Mouse (Mus musculus) kidney, embryonic 14.5 days (tissue): ENCODE measurements at regions not wholly inside any gene's neighbourhood (a gene's known extent, or its start where the extent isn't known, plus 50 kb on each side); places are given as distances from the start of the nearest gene placed in this dataset.

Experiments used
- ATAC-seq: fragments of 200-750 bp; cut with Nextera tagmentation; 2 replicates; pipeline ENCODE4 v1.8.0; 2017; ENCODE audit warnings: moderate number of reproducible peaks, mild to moderate bottlenecking, moderate TSS enrichment, moderate library complexity; ENCODE audit not compliant: low FRiP score, low TSS enrichment
- H3K27ac ChIP-seq: fragments of 300-500 bp; sonication (generic); 2 replicates; pipeline ENCODE4 v1.5.1; 2014; ENCODE audit warnings: low read depth, mild to moderate bottlenecking, low read length, moderate library complexity, mixed read lengths
- H3K27me3 ChIP-seq: fragments of 300-500 bp; sonication (generic); 2 replicates; pipeline ENCODE4 v1.6.1; 2014; ENCODE audit warnings: mild to moderate bottlenecking, low read length; ENCODE audit not compliant: control insufficient read depth, insufficient read depth
- H3K36me3 ChIP-seq: fragments of 300-500 bp; sonication (generic); 2 replicates; pipeline ENCODE4 v1.6.1; 2014; ENCODE audit warnings: low read length, mixed read lengths; ENCODE audit not compliant: control insufficient read depth, insufficient read depth
- H3K4me1 ChIP-seq: fragments of 300-500 bp; sonication (generic); 2 replicates; pipeline ENCODE4 v1.6.1; 2014; ENCODE audit warnings: low read length, mixed read lengths; ENCODE audit not compliant: control insufficient read depth, insufficient read depth
- H3K4me2 ChIP-seq: fragments of 300-500 bp; sonication (generic); replicated peaks from 2 replicates; pipeline ENCODE4 v1.6.1; 2014; ENCODE audit warnings: low read depth, mild to moderate bottlenecking, low read length
- H3K4me3 ChIP-seq: fragments of 300-500 bp; sonication (generic); 2 replicates; pipeline ENCODE4 v1.5.1; 2014; ENCODE audit warnings: mild to moderate bottlenecking, low read length
- H3K9ac ChIP-seq: fragments of 300-500 bp; sonication (generic); 2 replicates; pipeline ENCODE4 v1.6.1; 2014; ENCODE audit warnings: low read depth, mild to moderate bottlenecking, low read length, moderate library complexity
- H3K9me3 ChIP-seq: fragments of 300-500 bp; sonication (generic); 2 replicates; pipeline ENCODE4 v1.6.1; 2016; ENCODE audit warnings: low read length; ENCODE audit not compliant: control insufficient read depth
- WGBS: fragments of 180-500 bp; shearing (Covaris S2); extraction: QIAGEN DNeasy Blood & Tissue Kit; methylation state at CpG from one replicate; pipeline ENCODE4 v1.1.7; 2014; 5-methylcytosine and 5-hydroxymethylcytosine counted together

- ATAC-seq = no peak
- H3K4me3 ChIP-seq = no peak overlapping the region
- no peaks in the 10 kb centered on the region for H3K36me3 ChIP-seq
- no peaks in the 10 kb centered on the region for H3K9me3 ChIP-seq
- H3K27me3 ChIP-seq = no peaks in the 10 kb centered on the region; the same call in 1 of the 2 replicates
- WGBS = 70% methylated on average over 5 of the region's 5 CpGs
- no peak overlapping the region for H3K4me2 ChIP-seq
- H3K9ac ChIP-seq = no peak overlapping the region
- H3K27ac ChIP-seq = no peak overlapping the region
- no peaks in the 10 kb centered on the region for H3K4me1 ChIP-seq
Observed at GRCm38 (mm10) chr15:74326661-74327060, 309.5 kb downstream of the Mroh4 start.

GRCm38 (mm10) chr15:74325543-74325942 is 310.6 kb downstream of the Mroh4 start:
- no peak for ATAC-seq
- H3K36me3 ChIP-seq = no peaks in the 10 kb centered on the region
- H3K9ac ChIP-seq = no peak overlapping the region
- whole genome bisulfite sequencing = 36% methylated on average over 9 of the region's 9 CpGs
- no peak overlapping the region for H3K4me3 ChIP-seq
- no peaks in the 10 kb centered on the region for H3K4me1 ChIP-seq
- no peak overlapping the region for H3K27ac ChIP-seq
- no peaks in the 10 kb centered on the region for H3K9me3 ChIP-seq
- no peak overlapping the region for H3K4me2 ChIP-seq
- H3K27me3 ChIP-seq = no peaks in the 10 kb centered on the region; the same call in 1 of the 2 replicates

GRCm38 (mm10) chr15:74319407-74319806 is 316.7 kb downstream of the Mroh4 start:
- H3K4me1 ChIP-seq = no peaks in the 10 kb centered on the region
- H3K27me3 ChIP-seq = no peaks in the 10 kb centered on the region; the same call in 1 of the 2 replicates
- no peak overlapping the region for H3K4me3 ChIP-seq
- H3K9ac ChIP-seq = no peak overlapping the region
- no peaks in the 10 kb centered on the region for H3K9me3 ChIP-seq
- no peak overlapping the region for H3K4me2 ChIP-seq
- WGBS = 66% methylated on average over 3 of the region's 3 CpGs
- ATAC-seq = no peak
- H3K27ac ChIP-seq = no peak overlapping the region
- H3K36me3 ChIP-seq = no peaks in the 10 kb centered on the region

- WGBS = 15% methylated on average over 3 of the region's 3 CpGs
- Histone ChIP-seq H3K27ac (no peak overlapping the region), H3K4me2 (no peak overlapping the region), H3K27me3 (no peaks in the 10 kb centered on the region; the same call in 1 of the 2 replicates), H3K9me3 (no peaks in the 10 kb centered on the region), H3K4me1 (no peaks in the 10 kb centered on the region), H3K9ac (no peak overlapping the region), H3K4me3 (no peak overlapping the region), H3K36me3 (no peaks in the 10 kb centered on the region)
- ATAC-seq = no peak
Observed at GRCm38 (mm10) chr15:74318422-74318841, 317.7 kb downstream of the Mroh4 start.

DNA sequence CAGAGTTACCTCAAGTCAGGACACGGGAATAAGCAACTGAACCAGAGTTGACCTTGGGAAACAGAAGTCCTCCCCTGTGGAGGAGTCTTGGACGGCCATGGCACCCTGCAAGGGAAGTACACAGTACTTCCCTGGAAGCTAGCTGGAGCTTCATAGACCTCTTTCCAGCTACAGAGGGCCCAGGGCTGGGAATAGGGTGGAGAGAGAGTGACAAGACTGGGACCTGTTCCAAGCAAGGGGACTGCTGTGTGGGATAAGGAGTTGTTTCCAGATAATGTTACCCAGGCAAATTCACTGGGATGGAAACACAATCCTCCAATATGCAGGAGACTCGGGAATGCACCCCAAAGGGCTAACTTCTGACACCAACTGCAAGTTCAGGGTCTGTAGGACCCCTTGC is 325.1 kb downstream of the Mroh4 start:
- H3K9me3 ChIP-seq = no peaks in the 10 kb centered on the region
- no peak for ATAC-seq
- H3K9ac ChIP-seq = no peak overlapping the region
- no peak overlapping the region for H3K4me2 ChIP-seq
- no peaks in the 10 kb centered on the region for H3K36me3 ChIP-seq
- no peaks in the 10 kb centered on the region for H3K4me1 ChIP-seq
- WGBS = 47% methylated on average over 3 of the region's 3 CpGs
- H3K4me3 ChIP-seq = no peak overlapping the region
- no peaks in the 10 kb centered on the region for H3K27me3 ChIP-seq
- no peak overlapping the region for H3K27ac ChIP-seq

DNA sequence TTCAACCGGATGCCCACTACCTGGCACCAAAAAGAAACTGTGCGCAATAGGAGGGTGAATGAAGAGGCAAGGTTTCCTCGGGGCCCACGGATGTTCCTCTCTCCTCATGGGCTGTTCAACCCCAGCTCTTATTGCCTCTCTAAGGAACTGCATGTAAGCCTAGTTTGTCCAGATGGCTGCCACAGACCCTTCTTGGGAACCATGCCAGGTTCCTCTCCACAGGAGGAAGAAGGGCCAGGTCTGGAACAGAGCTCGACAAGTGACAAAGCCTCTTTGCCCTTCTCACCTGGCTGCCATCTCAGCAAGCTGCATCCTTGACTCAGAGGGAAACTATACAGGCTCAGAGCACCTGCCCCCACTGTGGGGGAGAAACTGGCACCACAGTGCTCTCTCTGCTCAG is 329.6 kb downstream of the Mroh4 start:
- H3K9me3 ChIP-seq = no peaks in the 10 kb centered on the region
- H3K4me2 ChIP-seq = no peak overlapping the region
- no peak overlapping the region for H3K27ac ChIP-seq
- H3K27me3 ChIP-seq = no peaks in the 10 kb centered on the region
- 88% methylated on average over 5 of the region's 5 CpGs for WGBS
- no peaks in the 10 kb centered on the region for H3K36me3 ChIP-seq
- no peak overlapping the region for H3K4me3 ChIP-seq
- no peak for ATAC-seq
- H3K9ac ChIP-seq = no peak overlapping the region
- H3K4me1 ChIP-seq = no peaks in the 10 kb centered on the region

DNA sequence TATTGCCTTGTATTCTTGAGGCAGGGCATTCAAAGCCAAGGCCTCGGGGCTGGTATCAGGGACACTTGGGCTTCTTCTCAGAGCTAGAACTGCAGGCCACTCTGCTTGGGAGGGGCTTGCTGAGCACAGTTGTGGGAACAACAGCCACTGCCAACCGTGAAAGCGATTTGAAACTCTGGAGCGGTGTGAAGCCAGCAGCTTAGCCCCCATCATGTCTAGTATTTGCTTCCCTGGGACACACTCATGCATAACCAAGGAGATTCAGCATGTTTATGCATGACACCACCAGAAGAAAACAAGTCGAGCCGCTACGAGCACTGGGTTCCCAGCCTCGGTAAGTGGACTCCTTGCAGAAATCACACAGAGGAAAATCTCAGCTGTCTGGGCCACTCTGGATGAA is 339.9 kb downstream of the Mroh4 start:
- no peak overlapping the region for H3K4me3 ChIP-seq
- H3K4me1 ChIP-seq = no peaks in the 10 kb centered on the region
- no peaks in the 10 kb centered on the region for H3K9me3 ChIP-seq
- no peaks in the 10 kb centered on the region for H3K36me3 ChIP-seq
- no peak overlapping the region for H3K9ac ChIP-seq
- WGBS = 64% methylated on average over 8 of the region's 8 CpGs
- ATAC-seq = no peak
- H3K4me2 ChIP-seq = no peak overlapping the region
- H3K27ac ChIP-seq = no peak overlapping the region
- H3K27me3 ChIP-seq = no peaks in the 10 kb centered on the region

- H3K4me3 ChIP-seq = no peak overlapping the region
- ATAC-seq = no peak
- no peak overlapping the region for H3K4me2 ChIP-seq
- H3K9ac ChIP-seq = no peak overlapping the region
- no peaks in the 10 kb centered on the region for H3K9me3 ChIP-seq
- H3K4me1 ChIP-seq = no peaks in the 10 kb centered on the region
- H3K27me3 ChIP-seq = no peaks in the 10 kb centered on the region
- H3K36me3 ChIP-seq = no peaks in the 10 kb centered on the region
- 69% methylated on average over 10 of the region's 10 CpGs for WGBS
- no peak overlapping the region for H3K27ac ChIP-seq
Observed at GRCm38 (mm10) chr15:74294691-74295090, 341.5 kb downstream of the Mroh4 start.

GRCm38 (mm10) chr15:74294109-74294508 is 342.0 kb downstream of the Mroh4 start:
- H3K9me3 ChIP-seq = no peaks in the 10 kb centered on the region
- H3K4me2 ChIP-seq = no peak overlapping the region
- H3K9ac ChIP-seq = no peak overlapping the region
- H3K4me1 ChIP-seq = no peaks in the 10 kb centered on the region
- H3K27ac ChIP-seq = no peak overlapping the region
- no peaks in the 10 kb centered on the region for H3K27me3 ChIP-seq
- H3K36me3 ChIP-seq = no peaks in the 10 kb centered on the region
- no peak overlapping the region for H3K4me3 ChIP-seq
- ATAC-seq = no peak
- 66% methylated on average over 10 of the region's 10 CpGs for WGBS

DNA sequence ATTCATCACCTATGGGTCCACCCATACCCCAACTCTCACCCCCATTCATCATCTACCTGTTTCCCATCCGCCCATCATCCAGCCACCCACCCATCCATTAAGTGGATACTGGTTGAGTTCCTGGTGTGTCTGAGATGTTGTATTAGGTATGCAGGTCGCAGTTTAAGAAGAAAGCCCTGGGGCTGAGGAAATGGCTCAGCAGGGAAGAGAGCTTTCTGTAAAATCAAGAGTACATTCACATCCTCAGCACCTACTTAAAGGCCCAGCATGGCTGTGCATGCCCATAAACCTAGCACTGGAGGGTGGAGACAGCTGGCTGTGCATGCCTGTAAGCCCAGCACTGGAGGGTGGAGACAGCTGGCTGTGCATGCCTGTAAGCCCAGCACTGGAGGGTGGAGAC is 348.7 kb downstream of the Mroh4 start:
- H3K36me3 ChIP-seq = no peaks in the 10 kb centered on the region
- no peaks in the 10 kb centered on the region for H3K4me1 ChIP-seq
- ATAC-seq = no peak
- H3K4me2 ChIP-seq = no peak overlapping the region
- no peak overlapping the region for H3K9ac ChIP-seq
- 75% methylated on average over 2 of the region's 2 CpGs for WGBS
- H3K27me3 ChIP-seq = no peaks in the 10 kb centered on the region
- no peaks in the 10 kb centered on the region for H3K9me3 ChIP-seq
- H3K4me3 ChIP-seq = no peak overlapping the region
- no peak overlapping the region for H3K27ac ChIP-seq
